Mouse (Mus musculus) erythroblast, embryonic 14.5 days (primary cell): ENCODE measurements at regions not wholly inside any gene's neighbourhood (a gene's known extent, or its start where the extent isn't known, plus 50 kb on each side); places are given as distances from the start of the nearest gene placed in this dataset.

Source experiments
- H3K27me3 ChIP-seq: 2 replicates; pipeline ENCODE4 v1.6.1; 2012; ENCODE audit warnings: inconsistent platforms; ENCODE audit not compliant: control insufficient read depth
- H3K36me3 ChIP-seq: 2 replicates; pipeline ENCODE4 v1.6.1; 2012; ENCODE audit warnings: mild to moderate bottlenecking, inconsistent platforms; ENCODE audit not compliant: control insufficient read depth
- H3K4me1 ChIP-seq: 2 replicates; pipeline ENCODE4 v1.6.1; 2012; ENCODE audit warnings: inconsistent platforms; ENCODE audit not compliant: control insufficient read depth
- H3K4me3 ChIP-seq: replicated peaks from 2 replicates; pipeline ENCODE3; 2012; ENCODE audit warnings: moderate library complexity, mild to moderate bottlenecking, inconsistent platforms
- H3K9me3 ChIP-seq: 2 replicates; pipeline ENCODE4 v1.6.1; 2012; ENCODE audit warnings: low read length, inconsistent platforms, mixed read lengths; ENCODE audit not compliant: control insufficient read depth
- GATA1 ChIP-seq: IDR thresholded peaks from 2 replicates; pipeline ENCODE4 v1.6.1; 2012; ENCODE audit warnings: low read length, inconsistent platforms, mixed read lengths
- TAL1 ChIP-seq: IDR thresholded peaks from 3 replicates; pipeline ENCODE4 v1.6.1; 2012; ENCODE audit warnings: low read length, inconsistent platforms, mixed read lengths

GRCm38 (mm10) chr3:125279610-125280009 is 124.3 kb upstream of the Ndst4 start:
- Histone ChIP-seq H3K27me3 (no peaks in the 10 kb centered on the region), H3K4me1 (peaks cover 34% of the 10 kb centered on the region), H3K4me3 (no peak overlapping the region), H3K36me3 (no peaks in the 10 kb centered on the region), H3K9me3 (no peaks in the 10 kb centered on the region)
- TF ChIP-seq TAL1 (peak; percentile 69), GATA1 (0 out of 2 replicates have a peak, but pooled peaks have one; percentile 28)

DNA sequence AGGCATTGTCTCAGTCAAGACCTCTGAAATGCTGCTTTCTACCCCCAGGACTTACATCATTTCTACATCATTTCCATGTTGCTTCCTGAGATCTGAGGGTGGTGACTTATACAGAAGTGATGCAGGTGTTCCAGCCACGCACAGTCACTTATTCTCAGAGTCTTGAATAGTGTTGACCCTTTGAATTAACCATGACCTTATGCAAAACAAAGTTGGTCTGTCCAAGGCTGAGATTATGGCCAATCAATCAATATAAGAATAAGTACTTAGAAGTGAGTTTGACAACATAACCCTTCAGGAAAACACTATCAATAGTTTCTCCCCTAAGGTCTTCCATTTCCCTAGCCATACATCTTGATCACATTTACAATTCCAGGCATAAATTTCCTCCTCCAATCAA is 115.3 kb upstream of the Ndst4 start:
- Histone ChIP-seq H3K36me3 (no peaks in the 10 kb centered on the region), H3K27me3 (no peaks in the 10 kb centered on the region), H3K9me3 (no peaks in the 10 kb centered on the region), H3K4me3 (no peak overlapping the region), H3K4me1 (peaks cover 5% of the 10 kb centered on the region)
- TF ChIP-seq GATA1 (no peak), TAL1 (no peak)

- peaks cover 4% of the 10 kb centered on the region for H3K4me1 ChIP-seq
- H3K9me3 ChIP-seq, result no peaks in the 10 kb centered on the region
- H3K4me3 ChIP-seq, result no peak overlapping the region
- H3K27me3 ChIP-seq, result no peaks in the 10 kb centered on the region
- no peaks in the 10 kb centered on the region for H3K36me3 ChIP-seq
- no peak for TF ChIP-seq GATA1
- no peak for TF ChIP-seq TAL1
Observed at GRCm38 (mm10) chr3:125289355-125289933, 114.4 kb upstream of the Ndst4 start.

- Histone ChIP-seq H3K4me1 (peaks cover 3% of the 10 kb centered on the region), H3K4me3 (no peak overlapping the region), H3K27me3 (no peaks in the 10 kb centered on the region), H3K36me3 (no peaks in the 10 kb centered on the region), H3K9me3 (no peaks in the 10 kb centered on the region)
- TF ChIP-seq TAL1 (no peak), GATA1 (no peak)
Observed at GRCm38 (mm10) chr3:125306675-125307074, 97.2 kb upstream of the Ndst4 start.

DNA sequence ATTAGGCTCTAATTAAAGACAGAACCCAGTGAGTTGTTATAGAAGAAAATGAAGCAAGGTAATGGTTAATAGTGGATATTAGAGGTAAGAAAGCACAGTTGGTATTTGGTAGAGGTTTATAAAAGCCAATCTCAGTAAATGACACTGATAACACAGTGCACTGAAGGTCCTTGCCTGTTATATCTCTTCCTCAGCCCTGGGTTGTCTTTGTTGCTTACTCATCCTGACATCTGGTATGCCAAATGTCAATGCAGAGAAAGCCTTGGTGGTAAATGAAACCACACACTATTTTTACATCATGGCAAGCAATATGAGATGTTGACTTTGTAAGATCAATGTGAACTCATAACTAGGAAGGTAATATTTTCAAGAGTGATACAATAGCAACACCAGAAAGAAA is 76.8 kb upstream of the Ndst4 start:
- no peak overlapping the region for H3K4me3 ChIP-seq
- H3K27me3 ChIP-seq, result no peaks in the 10 kb centered on the region
- H3K9me3 ChIP-seq, result no peaks in the 10 kb centered on the region
- TF ChIP-seq TAL1, result no peak
- no peak for TF ChIP-seq GATA1
- H3K4me1 ChIP-seq, result no peaks in the 10 kb centered on the region
- no peaks in the 10 kb centered on the region for H3K36me3 ChIP-seq

GRCm38 (mm10) chr3:125337423-125337822 is 66.5 kb upstream of the Ndst4 start:
- Histone ChIP-seq H3K36me3 (no peaks in the 10 kb centered on the region), H3K27me3 (no peaks in the 10 kb centered on the region), H3K4me1 (peaks cover 3% of the 10 kb centered on the region), H3K4me3 (no peak overlapping the region), H3K9me3 (no peaks in the 10 kb centered on the region)
- TF ChIP-seq GATA1 (no peak), TAL1 (no peak)

DNA sequence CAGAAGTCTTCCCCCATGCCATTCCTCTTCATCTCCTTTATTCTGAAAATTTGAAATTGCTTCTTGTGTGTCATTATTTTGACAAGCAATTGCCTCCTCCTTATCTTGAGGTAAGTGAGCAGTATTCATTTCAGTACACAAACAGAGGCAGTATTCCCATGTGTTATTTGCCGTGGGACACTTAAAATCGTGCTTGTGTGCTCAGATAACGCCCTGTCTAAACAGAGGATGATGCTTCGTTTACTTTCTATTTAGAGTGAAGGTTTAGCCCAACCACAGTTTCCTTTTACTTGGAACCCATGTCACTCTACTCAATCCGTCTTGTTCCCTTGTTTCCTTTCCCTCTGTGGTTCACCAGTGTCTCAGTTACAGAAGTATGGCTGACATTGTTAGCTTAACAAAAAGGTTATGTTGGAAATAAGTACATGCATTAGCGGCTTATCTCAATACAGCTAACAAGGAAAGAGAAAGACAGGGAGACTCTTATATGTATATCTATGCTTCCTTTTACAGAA is 65.6 kb upstream of the Ndst4 start:
- Histone ChIP-seq H3K9me3 (no peaks in the 10 kb centered on the region), H3K36me3 (no peaks in the 10 kb centered on the region), H3K4me3 (no peak overlapping the region), H3K4me1 (peaks cover 3% of the 10 kb centered on the region), H3K27me3 (no peaks in the 10 kb centered on the region)
- TF ChIP-seq TAL1, result no peak
- TF ChIP-seq GATA1, result no peak
